Mouse (Mus musculus) embryo, embryonic 10 days (tissue): Measurements from ENCODE around the gene Plod1.

Experiments
- DNase-seq: peaks from one replicate; pipeline ENCODE4 v3.0.0-alpha.2; 2015; ENCODE audit warnings: low spot score

The Plod1 gene

DNA sequence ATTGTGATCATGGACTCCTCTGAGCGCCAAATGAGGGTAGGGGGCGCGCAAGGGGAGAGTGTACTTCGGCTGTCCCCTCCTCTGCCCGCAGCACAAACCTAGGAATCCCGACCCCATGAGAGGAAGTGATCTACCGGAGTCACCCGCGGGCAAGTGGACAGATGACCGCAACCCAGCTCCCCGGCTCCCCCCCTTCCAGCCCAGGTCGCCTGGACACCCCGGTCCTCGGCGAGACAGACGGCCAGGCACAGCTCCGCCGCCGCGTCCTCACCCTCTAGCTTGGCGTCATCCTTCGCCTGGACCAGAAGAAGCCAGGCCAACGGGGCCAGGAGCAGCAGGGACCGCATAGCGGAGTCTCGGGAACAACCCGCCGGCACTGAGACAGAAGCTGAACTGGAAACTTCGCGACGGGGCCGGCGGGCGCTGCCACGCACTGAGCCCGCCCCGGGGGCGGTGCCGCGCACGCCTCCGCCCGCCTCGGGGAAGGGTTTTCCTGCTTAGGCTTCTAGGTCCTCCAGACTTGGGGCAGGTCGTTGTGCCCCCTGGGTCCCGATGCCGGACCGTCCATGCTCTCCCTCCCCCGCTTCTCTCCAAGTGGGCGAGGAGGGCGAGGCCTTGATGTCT is at the start of gene Plod1:
Plod1 (minus strand) TSS at position 437 of the 624 bp plus-strand sequence.
- DNase-seq = peak; percentile 79

GRCm38 (mm10) chr4:147985205-147986132 is 48.9 kb upstream of the Plod1 start, which contains the start of gene Nppb:
Gene Nppb (plus strand): TSS chr4:147985788.
- DNase-seq = peak; percentile 79

DNA sequence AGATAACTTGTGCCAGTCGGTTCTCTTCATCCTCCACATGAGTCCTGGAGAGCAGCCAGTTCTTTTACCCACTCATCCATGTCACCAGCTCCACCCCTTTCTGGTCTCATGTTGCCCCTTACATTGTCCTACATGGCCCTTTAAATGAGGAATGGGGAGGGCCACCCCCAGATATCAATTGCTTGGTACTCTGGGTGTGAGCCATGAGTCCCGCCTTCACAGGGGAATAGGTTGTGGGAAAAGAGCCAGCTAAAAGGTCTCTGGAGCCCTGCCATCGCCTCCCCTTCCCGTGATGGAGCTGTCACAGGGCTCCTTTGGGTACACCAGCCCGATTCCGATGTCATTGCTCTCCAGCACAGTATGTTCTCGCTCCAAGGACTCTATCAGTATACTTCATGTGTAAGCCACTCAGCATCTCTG is 42.9 kb upstream of the Plod1 start:
- DNase-seq = no peak

- DNase-seq = no peak
Observed at GRCm38 (mm10) chr4:147978391-147978790, 41.8 kb upstream of the Plod1 start.

GRCm38 (mm10) chr4:147977726-147978125 is 41.2 kb upstream of the Plod1 start:
- DNase-seq = no peak

DNA sequence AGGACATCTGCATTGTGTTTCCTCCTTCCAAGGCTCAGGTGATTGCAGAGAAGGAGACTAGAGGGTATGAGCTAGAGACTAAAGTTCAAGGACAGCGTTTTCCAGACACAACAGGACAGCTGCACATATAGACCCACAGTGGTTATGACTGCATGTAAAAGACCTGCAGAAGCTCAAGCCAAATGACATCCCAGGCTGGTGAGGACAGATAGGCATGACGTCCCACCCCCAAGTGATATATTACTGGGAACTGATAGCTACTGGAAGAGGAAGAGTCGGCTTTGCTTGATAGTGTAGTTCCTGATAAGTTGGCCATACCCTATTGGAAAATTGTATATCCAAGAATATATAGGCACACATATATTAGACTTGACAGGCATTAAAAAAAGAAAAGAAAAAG is 39.7 kb upstream of the Plod1 start:
- no peak for DNase-seq

DNA sequence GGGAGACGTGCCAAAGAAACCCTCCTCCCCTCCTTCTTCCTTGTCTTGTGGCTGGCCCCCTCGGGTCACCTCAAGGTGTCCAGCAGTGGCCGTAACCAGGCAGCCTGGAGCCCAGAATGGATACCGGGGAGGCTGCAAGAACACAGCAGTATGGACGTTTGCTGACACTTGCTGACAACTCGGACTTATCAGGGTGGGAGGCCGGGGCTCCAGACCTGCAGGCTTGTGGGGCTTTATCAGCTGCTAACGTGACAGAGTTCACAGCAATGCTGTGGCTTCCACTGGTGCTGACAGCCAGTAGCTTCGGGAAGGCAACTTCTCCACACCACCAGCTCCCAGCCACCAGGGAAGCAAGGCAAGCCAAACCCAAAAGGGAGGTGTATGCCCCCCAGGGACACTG is 32.8 kb upstream of the Plod1 start:
- DNase-seq = no peak

DNA sequence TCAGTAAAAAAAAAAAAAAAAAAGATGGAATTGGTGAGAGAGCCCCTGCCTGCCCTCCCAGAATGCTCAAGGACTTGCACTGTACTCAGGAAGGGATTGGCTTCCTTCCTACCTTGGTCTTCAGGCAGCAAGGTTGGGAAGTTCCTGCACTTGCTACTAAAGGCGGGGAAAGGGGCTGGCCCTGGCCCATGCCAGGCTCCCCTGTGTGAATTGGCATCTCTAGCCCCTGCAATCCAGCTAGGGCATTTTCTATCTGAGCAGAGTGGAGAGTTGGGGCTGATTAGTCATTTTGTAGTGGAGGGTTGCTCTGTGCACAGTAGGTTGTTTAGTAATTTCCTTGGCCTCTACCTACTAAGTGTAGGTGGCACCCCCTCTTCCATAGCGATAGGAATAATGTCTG is 32.2 kb upstream of the Plod1 start:
- no peak for DNase-seq

DNA sequence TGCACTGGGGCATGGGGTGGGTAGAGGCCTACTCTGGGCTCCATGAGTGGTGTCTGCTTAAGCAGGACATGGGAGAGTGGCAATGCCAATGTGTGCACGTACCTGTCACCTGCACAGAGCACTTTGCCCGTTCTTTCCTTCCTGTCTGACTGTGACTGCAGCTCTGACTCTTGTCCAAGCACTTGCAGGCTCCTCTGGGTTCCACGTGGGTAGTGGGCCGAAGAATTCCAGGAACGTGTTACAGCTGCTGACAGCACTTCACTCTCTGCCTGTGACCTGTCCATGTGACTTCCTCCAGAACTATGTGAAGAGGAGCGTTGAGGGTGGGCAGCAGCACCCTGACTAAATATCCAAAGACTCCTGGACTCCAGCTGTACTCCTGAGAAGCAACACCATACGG is 29.1 kb upstream of the Plod1 start:
- no peak for DNase-seq

DNA sequence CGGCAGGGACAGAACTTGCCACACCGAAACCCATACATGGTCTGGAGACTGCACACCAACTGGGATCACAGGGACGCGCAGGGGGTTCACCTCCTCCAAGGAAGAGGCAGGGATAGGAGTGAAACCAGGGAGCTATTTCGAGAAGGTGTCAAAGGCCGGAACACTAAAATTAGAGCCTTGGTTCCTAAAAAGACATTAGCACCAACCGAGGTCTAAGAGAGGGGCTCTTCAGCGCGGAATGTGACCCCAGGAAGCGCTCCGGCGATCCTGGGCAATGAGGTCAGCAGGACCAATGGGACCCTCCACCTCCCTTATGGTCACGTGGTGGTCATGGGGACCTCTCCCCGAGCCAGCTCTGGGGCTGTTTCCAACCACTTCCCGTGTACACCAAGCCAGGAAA is 27.1 kb upstream of the Plod1 start:
- no peak for DNase-seq

DNA sequence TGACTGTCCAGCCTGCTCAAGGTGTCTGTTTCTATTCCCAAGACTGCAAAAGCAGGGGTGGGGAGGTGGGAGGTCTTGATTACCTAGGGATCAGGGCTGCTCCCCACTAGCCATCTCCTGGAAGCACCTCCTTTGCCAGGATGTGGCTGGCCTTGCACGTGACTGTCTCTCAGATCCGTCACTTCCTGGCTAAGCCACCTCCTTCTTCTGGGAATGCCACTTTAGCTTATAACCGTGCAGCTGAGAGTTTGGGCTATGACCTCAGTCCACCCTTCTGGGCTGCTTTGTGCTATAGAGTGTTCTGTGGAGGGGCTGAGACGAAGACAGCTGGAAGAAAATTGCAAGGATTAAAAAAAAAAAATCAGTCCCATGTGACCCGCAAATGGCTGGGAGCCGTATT is 26.2 kb upstream of the Plod1 start:
- no peak for DNase-seq

DNA sequence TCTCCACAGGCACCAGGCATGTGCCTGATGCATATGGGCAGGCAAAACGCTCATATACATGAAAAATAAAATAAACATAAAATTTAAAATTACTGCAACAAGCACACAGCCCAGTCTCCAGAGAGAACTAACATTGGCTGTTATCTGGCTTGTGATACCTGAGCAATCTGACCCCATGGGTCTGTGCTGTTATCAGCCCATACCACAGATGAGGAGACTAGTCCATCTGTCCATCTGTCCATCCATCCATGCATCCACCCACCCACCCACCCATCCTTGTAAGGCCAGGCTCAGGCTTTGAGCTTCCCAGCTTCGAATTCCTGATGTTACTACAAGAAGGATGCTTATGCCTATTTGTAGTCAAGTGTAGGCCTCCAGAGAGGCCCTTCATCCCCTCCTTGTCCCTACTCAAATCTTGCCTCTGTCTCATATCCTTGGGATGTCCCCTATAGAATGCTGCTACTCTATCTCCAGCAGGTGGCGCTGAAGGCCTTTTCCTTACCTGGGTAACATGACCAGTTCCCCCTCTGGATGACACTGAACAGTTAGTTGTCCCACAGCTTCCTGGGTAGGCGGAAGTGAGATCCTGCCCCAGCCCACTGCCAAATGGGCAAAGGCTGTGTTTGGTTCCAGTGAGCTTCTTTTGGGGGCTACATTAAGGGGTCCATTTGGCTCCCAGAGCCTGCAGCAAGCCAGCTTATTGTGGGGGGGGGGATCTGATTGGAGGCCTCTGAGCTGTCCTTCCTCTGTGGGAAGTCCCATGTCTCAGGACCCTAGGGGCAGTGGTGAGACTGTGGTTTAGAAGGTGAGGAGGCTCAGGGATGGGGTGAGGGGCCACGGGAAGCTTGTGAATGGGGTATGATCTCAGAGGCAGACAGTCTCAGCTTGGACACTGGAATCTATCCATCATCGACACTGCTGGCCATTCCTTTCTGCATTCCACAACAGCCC is 23.6 kb upstream of the Plod1 start:
- DNase-seq = peak; percentile 93

DNA sequence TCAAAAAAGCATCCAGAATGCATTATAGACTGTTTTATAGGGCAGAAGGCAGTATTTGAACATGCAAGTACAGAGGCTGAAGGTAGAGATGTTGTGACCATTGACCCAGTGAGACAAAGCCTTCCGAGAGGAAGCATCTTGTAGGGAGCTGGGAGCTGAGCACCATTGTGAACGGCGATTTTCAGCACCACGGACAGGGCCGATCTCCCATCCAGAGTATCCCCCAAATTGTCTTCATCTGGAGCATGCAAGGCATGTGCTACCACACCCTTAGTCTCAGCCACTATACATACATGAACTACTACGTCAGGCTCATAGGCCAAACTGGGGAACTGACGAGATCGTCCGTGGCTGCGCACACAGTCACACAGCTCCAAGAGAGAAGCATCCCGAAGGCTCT is 20.6 kb upstream of the Plod1 start:
- peak; percentile 85 for DNase-seq

DNA sequence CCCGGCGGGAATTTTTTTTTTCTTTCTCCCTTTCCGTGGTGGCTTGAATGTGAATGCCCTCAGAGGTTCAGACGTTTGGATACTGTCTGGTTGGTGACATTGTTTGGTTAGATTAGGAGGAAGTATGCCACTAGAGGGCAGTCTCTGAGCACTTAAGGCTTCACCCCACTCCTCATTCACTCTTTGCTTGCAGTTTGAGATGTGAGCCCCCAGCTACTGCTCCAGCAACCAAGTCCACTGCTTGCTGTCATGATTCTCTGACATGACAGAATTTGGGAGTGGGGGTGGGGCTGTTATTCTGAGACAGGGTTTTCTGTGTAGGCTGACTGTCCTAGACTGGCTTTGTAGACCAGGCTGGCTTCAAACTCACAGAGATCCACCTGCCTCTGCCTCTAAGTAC is 17.0 kb upstream of the Plod1 start:
- peak; percentile 80 for DNase-seq

DNA sequence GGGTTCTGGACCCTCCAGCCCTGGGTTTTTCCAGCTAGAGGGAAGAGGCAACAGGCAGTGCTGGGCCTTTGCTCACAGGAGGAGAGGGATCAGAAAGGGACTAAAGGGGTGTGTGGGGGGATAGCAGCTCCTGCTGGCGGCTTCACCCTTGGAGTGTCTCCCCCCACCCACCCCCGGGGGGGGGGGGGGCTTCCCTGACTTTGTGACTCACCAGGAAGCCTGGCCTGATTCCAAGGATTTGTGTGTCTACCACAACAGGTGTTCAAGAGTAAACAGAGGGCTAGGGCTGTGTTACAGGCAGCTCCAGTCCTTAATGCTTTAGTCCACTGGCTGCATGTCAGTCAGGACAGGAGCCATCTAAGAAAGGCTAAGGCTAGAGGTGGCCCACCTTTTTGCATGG is 10.9 kb upstream of the Plod1 start:
- no peak for DNase-seq

- DNase-seq = no peak
Observed at GRCm38 (mm10) chr4:147943005-147943404, 6.4 kb upstream of the Plod1 start.

GRCm38 (mm10) chr4:147941045-147942020 is 4.8 kb upstream of the Plod1 start:
- no peak for DNase-seq

DNA sequence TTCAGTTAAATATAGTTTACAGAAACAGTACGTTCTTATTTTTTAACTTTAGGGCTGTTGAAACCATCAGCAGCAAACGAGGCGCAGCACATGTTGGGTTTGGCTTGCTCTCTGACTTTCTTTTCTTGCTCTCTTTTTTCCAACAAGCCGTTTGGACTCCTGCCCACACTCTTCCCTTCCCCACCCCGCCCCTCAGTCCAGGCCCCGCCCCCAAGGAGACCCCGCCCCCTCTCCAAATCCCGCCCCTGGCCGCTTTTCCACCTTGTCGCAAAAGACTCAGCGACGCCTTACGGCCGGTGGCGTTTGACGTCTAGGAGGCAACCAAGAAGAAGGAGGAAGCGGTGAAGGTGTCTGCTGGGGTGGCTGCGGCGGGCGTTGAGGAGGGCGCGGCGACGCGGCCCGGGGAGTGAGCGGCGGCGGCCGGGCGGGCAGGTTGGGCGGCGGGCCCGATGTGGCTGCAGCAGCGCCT is 4.0 kb upstream of the Plod1 start, which contains the start of gene 2510039O18Rik:
2510039O18Rik (plus strand) TSS at position 320 of the 469 bp plus-strand sequence.
- peak; percentile 92 for DNase-seq

DNA sequence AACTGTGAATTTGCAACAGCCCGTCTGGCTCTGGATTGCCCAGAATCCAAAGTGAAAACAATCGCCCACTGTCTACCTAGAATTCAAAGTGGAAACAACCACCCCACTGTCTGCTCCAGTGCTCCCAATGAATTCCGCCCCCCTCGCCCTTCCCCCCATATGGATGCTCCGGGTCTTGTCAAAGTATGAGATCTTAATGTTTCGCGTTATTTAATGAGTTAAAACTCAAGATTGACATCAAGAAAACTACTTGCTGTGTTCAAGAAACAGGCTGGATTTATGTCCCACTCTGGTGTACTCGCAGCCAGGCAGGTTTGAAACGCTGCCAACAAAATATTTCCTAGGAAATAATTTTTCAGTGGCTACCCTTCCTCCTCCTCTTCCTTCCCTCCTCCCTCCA is 3.5 kb upstream of the Plod1 start:
- DNase-seq = no peak
